Mouse (Mus musculus) activated CD4-positive, CD25-positive, alpha-beta regulatory T cell, adult 4 months (primary cell): Measurements from ENCODE around the gene Cabp4. TPM values are rescaled to one million over a fixed set of nuclear protein-coding genes. Genes with fewer than 3 reads are reported as not detected.

Experiments
- ATAC-seq: one replicate; pipeline ENCODE4 v1.8.0; 2017
- polyA plus RNA-seq, 2 experiments: library from polyadenylated mRNA; unstranded; fragments of 100-300 nt; shearing (Covaris generic); gene quantifications; one replicate each; pipeline ENCODE4 v1.2.1; 2017

The Cabp4 gene
- polyA plus RNA-seq, 2 experiments from 2014 or later: 1.1 to 1.4 TPM

DNA sequence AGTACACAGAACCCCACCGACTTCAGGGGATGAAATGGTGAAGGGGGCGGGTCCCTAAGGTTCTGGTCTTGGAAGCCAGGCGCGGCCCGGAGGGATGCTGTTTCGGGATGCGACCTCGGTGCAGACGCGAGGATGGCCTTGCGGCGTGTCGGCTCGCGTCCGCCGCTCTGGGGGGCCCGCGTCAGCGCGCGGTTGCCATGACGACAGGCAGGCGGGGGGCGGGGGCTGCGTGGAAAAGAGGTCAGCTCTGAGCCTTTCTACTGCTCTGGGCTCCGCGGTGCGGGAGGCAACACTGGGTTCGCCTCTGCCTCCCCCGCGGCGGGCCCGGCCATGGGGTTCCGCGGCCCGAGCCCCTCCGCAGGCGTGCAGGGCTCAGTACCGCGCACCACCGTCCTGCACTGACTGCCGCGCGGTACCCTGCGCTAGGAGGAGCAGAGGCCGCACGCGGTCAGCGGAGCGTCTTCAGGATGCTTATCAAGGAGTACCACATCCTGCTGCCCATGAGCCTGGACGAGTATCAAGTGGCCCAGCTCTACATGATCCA, 43.0 kb downstream of the Cabp4 start:
- ATAC-seq: no peak

DNA sequence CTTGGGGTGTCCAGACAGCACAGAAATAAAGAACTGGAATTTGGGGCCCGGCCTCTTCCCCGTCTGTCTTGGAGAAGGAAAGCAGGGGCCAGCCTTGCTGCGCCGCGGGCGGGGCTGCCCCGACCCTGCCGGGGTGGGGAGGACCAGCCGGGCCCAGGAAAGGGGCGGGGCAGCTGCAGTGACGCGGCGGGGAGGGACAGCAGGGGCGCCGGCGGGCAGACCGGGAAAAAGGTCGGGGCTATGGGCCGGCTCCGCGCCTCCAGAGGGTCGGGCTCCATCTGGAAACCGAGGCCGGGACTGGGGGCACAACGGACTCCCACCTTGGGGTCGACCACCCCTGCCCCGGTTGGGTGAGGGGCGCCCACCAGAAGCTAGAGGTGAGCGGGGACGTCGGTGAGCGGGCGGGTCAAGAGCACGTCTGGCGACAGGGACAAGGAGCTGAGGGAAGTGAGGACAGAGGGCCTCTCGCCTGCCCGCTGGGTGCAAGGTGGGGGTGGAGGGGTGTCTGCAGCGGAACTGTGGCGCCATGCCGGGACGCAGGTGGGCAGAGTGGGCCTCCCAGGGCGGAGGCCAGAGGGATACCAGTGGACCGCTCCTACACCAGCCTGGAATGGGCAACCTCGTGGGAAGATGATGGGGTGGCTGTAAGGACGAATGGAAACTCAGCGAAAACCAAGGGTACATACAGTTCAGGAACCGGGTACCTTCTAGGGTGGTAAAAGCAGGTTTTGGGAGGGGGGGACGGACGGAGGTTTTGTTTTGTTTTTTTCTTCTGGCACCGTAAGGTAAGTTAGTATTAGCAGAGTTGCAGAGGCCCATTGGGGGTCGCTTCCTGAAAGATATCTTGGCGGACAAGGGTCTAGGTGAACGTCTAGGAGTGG, 43.8 kb downstream of the Cabp4 start, which contains the start of gene Pitpnm1:
Gene Pitpnm1 (plus strand): TSS at position 162 of the 881 bp plus-strand sequence.
- no peak for ATAC-seq

DNA sequence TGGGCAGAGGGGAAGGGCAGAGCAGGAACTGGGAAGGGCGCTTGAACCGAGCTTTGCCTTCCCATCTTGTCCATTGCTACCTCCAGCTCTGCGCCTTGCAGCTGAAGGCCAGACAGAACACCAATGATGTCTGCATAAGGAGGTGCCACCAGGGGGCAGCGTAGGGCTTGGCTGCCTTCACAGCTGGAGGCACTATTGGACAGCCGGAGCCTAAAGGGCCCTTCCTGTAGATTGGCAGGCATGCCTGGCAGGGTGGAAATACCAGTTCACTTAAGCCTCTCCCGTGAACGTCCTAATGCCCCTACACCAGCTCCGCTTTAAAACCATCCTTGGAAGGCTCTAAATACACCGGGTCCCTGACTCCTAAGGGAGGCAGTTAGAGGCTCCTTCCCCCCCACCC, 44.8 kb downstream of the Cabp4 start:
- peak; percentile 23 for ATAC-seq

- no peak for ATAC-seq
These were observed 45.4 kb downstream of the Cabp4 start for GRCm38 (mm10) chr19:4098426-4098825.

DNA sequence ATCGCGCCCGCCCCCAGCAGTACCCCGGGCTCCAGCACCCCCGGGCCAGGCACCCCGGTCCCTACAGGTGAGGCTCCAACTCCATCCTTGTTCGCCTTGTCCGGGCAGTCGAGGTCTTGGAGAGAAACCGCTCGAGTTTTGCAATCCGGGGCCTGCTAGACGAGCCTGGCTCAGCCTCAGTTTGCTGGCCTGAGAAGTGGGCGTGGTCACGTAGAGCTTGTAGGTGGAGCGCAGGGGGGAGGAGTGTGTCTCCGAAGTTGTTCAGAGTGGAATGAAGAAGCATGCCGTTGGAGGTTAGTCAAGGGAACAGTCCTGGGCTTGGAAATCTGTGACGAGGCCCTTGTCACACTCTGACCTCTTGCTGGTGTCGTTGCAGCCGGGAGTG, 46.4 kb downstream of the Cabp4 start:
- ATAC-seq: peak; percentile 5

- ATAC-seq: peak; percentile 76
These were observed 47.0 kb downstream of the Cabp4 start, which contains the start of gene Cdk2ap2 for GRCm38 (mm10) chr19:4096642-4097440. Cdk2ap2 (plus strand) TSS chr19:4097182.

DNA sequence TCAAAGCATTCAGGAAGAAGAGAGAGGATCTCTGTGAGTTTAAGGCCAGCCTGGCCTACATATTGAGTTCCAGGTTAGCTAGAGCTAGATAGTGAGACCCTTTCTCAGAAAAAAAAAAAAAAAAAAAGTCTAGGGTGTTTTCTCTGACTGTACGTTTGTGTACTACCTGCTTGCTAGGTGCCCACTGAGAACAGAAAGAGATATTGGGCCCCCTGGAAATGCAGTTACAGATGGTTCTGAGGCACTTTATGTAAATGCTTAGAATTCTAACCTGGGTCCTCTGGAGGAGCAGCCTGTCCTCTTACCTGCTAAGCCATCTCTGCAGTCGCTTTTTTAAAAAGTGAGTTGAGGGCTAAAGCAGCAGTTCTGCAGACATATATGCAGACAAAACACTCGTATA, 48.0 kb downstream of the Cabp4 start:
- ATAC-seq: no peak

- ATAC-seq: no peak
These were observed 49.0 kb downstream of the Cabp4 start for GRCm38 (mm10) chr19:4094774-4095303.

- ATAC-seq: no peak
These were observed 49.5 kb downstream of the Cabp4 start for GRCm38 (mm10) chr19:4094348-4094747.

DNA sequence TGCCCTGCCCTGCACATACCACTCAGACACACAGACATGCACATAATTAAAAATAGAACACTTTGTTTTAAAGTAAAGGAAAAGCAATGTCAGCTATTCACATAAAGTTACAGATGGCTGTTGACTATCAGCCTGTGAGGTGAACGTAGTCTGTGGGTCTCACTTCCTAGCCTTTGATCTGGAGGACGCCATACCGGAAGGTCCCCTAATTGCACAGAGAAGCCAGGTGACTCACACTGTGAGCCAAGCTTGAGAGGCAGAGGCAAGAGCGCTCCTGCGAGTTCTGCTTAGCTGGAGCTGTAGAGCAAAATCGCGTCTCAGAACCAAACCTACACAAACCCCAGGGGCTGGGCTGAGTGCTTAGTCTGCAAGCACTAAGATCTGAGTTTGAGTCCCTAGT, 50.1 kb downstream of the Cabp4 start:
- ATAC-seq: peak; percentile 62

DNA sequence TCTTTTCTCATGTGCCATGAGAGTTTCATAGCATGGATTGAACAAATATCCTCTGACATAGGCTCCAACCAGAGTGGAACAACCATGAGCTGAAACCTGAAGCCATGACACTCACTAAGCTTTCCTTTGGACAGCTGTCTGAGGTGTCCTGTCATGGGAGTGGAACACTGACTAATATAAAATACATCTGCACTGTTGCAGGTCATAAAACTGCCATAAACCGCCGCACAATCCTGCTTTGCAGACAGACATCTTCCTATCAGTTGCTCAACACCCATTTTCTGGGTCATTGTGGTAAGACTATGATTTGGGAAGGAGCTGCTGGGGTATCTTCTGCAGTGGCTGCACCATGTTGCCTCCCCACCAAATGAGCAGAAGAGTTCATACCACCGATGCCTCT, 51.1 kb downstream of the Cabp4 start:
- ATAC-seq: no peak

DNA sequence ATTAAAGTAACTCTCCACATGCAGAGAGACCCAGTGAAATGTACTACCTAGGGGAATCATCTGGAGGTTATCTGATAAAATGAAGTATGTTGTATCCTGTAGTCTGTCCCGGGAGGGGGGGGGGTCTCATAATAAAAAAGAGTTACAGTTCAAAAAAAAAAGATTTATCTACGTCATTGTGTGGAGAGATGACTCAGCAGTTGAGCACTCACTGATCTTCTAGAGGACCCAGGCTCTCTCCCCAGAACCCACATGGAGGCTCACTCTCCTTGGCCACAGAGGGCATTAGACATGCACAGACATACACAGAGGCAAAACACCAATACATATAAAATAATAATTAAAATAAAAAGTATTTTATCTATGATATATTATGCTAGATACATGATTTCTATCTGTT, 52.5 kb downstream of the Cabp4 start:
- no peak for ATAC-seq

- ATAC-seq: no peak
These were observed 53.4 kb downstream of the Cabp4 start for GRCm38 (mm10) chr19:4090446-4090845.

- no peak for ATAC-seq
These were observed 54.7 kb downstream of the Cabp4 start for GRCm38 (mm10) chr19:4089128-4089527.

- no peak for ATAC-seq
These were observed 55.7 kb downstream of the Cabp4 start for GRCm38 (mm10) chr19:4088146-4088545.

GRCm38 (mm10) chr19:4087090-4087489, 56.7 kb downstream of the Cabp4 start:
- ATAC-seq: no peak

DNA sequence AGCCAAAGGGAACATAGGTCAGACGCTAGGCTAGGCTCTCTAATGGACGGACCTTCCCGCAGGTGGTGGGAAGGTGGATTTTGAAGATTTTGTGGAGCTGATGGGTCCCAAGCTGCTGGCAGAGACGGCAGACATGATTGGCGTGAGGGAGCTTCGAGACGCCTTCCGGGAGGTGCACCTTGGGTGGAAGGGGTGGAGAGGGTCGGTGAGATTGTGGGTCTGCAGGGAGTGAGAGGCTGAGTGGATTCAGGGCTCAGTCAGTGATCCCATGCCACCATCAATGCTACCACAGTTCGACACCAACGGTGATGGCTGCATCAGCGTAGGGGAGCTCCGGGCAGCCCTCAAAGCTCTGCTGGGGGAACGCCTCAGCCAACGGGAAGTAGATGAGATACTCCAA, 57.7 kb downstream of the Cabp4 start:
- ATAC-seq: no peak

Other genes starting within 250 kb of the Cabp4 start
- gene Tcirg1, start 236.9 kb downstream of the Cabp4 start, polyA plus RNA-seq: 10 to 100 TPM; 36.2 to 70.0 TPM
- gene Ndufs8, start 231.3 kb downstream of the Cabp4 start, polyA plus RNA-seq: 100 to 1,000 TPM; 262 to 298 TPM
- under 1 TPM in 1 of 2 experiments, not detected in 1; 0.83 TPM for gene Aldh3b1, start 214.2 kb downstream of the Cabp4 start, polyA plus RNA-seq
- 10 to 100 TPM; 17.1 to 21.8 TPM for gene Unc93b1, start 208.8 kb downstream of the Cabp4 start, polyA plus RNA-seq
- gene Aldh3b3, start 185.4 kb downstream of the Cabp4 start, polyA plus RNA-seq: not detected
- not detected for gene Aldh3b2, start 171.7 kb downstream of the Cabp4 start, polyA plus RNA-seq
- 1 to 10 TPM; 1.2 to 1.6 TPM for gene Acy3, start 157.5 kb downstream of the Cabp4 start, polyA plus RNA-seq
- not detected for gene Tbx10, start 151.3 kb downstream of the Cabp4 start, polyA plus RNA-seq
- gene Nudt8, start 143.5 kb downstream of the Cabp4 start, polyA plus RNA-seq: 10 to 100 TPM; 17.3 to 17.8 TPM
- gene Gm49405, start 143.4 kb downstream of the Cabp4 start, polyA plus RNA-seq: under 1 TPM; 0.19 to 0.42 TPM
- 1 to 10 TPM in 1 of 2 experiments, under 1 TPM in 1; 0.45 to 1.5 TPM for gene Doc2g, start 140.7 kb downstream of the Cabp4 start, polyA plus RNA-seq
- gene Ndufv1, start 131.2 kb downstream of the Cabp4 start, polyA plus RNA-seq: 100 to 1,000 TPM; 129 to 134 TPM
- 100 to 1,000 TPM; 481 to 485 TPM for gene Gstp1, start 106.0 kb downstream of the Cabp4 start, polyA plus RNA-seq
- 10 to 100 TPM; 11.1 to 23.5 TPM for gene Gstp2, start 98.0 kb downstream of the Cabp4 start, polyA plus RNA-seq
- 100 to 1,000 TPM; 202 to 218 TPM for gene Gstp3, start 84.5 kb downstream of the Cabp4 start, polyA plus RNA-seq
- gene Cabp2, start 62.5 kb downstream of the Cabp4 start, polyA plus RNA-seq: not detected
- 100 to 1,000 TPM; 372 to 419 TPM for gene Cdk2ap2, start 46.9 kb downstream of the Cabp4 start, polyA plus RNA-seq
- gene Pitpnm1, start 44.0 kb downstream of the Cabp4 start, polyA plus RNA-seq: 10 to 100 TPM; 89.9 to 91.4 TPM
- 100 to 1,000 TPM; 171 to 215 TPM for gene Aip, start 18.2 kb downstream of the Cabp4 start, polyA plus RNA-seq
- gene Gpr152, start 4.2 kb downstream of the Cabp4 start, polyA plus RNA-seq: not detected
- 100 to 1,000 TPM; 212 to 255 TPM for gene Coro1b, start 4.6 kb upstream of the Cabp4 start, polyA plus RNA-seq
- 1,000 to 10,000 TPM; 1,013 to 1,027 TPM for gene Ptprcap, start 9.6 kb upstream of the Cabp4 start, polyA plus RNA-seq
- gene Rps6kb2, start 19.3 kb upstream of the Cabp4 start, polyA plus RNA-seq: 10 to 100 TPM; 21.9 to 25.0 TPM
- 1 to 10 TPM; 6.1 to 7.2 TPM for gene Carns1, start 31.4 kb upstream of the Cabp4 start, polyA plus RNA-seq
- 100 to 1,000 TPM; 548 to 733 TPM for gene Tbc1d10c, start 47.3 kb upstream of the Cabp4 start, polyA plus RNA-seq
- 1,000 to 10,000 TPM in 1 of 2 experiments, 100 to 1,000 TPM in 1; 945 to 1,075 TPM for gene Ppp1ca, start 48.0 kb upstream of the Cabp4 start, polyA plus RNA-seq
- gene Rad9a, start 57.6 kb upstream of the Cabp4 start, polyA plus RNA-seq: 10 to 100 TPM; 37.7 to 40.3 TPM
- gene Clcf1, start 70.2 kb upstream of the Cabp4 start, polyA plus RNA-seq: 10 to 100 TPM; 19.7 to 29.7 TPM
- not detected for gene AC109138.7, start 70.3 kb upstream of the Cabp4 start, polyA plus RNA-seq
- 100 to 1,000 TPM; 117 to 151 TPM for gene Pold4, start 87.9 kb upstream of the Cabp4 start, polyA plus RNA-seq
- gene Ssh3, start 125.1 kb upstream of the Cabp4 start, polyA plus RNA-seq: 10 to 100 TPM in 1 of 2 experiments, 1 to 10 TPM in 1; 8.8 to 11.4 TPM
- 1 to 10 TPM; 1.5 to 2.1 TPM for gene Ankrd13d, start 139.1 kb upstream of the Cabp4 start, polyA plus RNA-seq
- gene Grk2, start 162.2 kb upstream of the Cabp4 start, polyA plus RNA-seq: 100 to 1,000 TPM in 1 of 2 experiments, 10 to 100 TPM in 1; 83.4 to 101 TPM